Mouse (Mus musculus) liver, postnatal 0 days (tissue): Measurements from ENCODE around the gene Fxyd5.

ENCODE experiments used
- CTCF ChIP-seq: sonication (generic); IDR thresholded peaks from 2 replicates; pipeline ENCODE4 v1.5.1; 2016; ENCODE audit warnings: antibody characterized with exemption, low read depth
- EP300 ChIP-seq: IDR thresholded peaks from 2 replicates; pipeline ENCODE4 v1.6.1; 2016; ENCODE audit warnings: antibody characterized with exemption, low read depth, mild to moderate bottlenecking

- no peak for TF ChIP-seq CTCF
- no peak for TF ChIP-seq EP300
These were observed 5.4 kb downstream of the Fxyd5 start for GRCm38 (mm10) chr7:31036917-31037316.
